Mouse (Mus musculus): ENCODE results near the gene Kcnip4.

DNA sequence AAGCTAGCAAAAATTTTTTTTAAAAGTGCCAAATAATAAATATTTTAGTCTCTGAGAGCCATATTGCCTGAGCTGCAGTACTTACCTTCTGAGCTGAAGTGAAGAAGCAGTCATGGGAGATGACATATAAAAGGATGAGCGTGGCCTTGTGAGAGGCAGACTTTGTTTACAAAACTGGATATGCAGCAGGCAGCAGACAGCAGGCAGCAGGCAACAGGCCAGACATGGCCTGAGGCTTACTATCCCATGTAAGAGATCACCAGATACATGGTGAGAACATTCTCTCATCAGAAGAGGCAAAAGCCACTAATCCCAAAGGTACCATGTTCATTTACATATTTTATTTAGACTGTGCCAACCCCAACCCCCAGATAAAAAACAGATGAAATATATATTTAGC, 336.5 kb downstream of the Kcnip4 start:
- no peak for TF ChIP-seq CTCF (IDR thresholded peaks at IDR 0.05; ENCODE audit: extremely low read depth, insufficient read depth, insufficient read length, insufficient replicate concordance)
- no peak for TF ChIP-seq POLR2A (IDR thresholded peaks at IDR 0.05; ENCODE audit: low read depth, low read length)
